Mouse (Mus musculus) ES-CJ7 (cell line): ENCODE measurements around the gene 4930467E23Rik.
A peak's percentile ranks its signal among the peaks of the same experiment; 100 is the strongest.
"Not testable (repeated sequence)": the region's sequence is repeated elsewhere in the genome, so short reads cannot be mapped to it uniquely, and the experiment has no call there.

Experiments used
- DNase-seq: peaks from one replicate; pipeline ENCODE4 v3.0.0; 2011; ENCODE audit warnings: low read depth, low spot score

Gene 4930467E23Rik

GRCm38 (mm10) chr8:19729276-19729675 is at the start of gene 4930467E23Rik:
TSS of gene 4930467E23Rik (plus strand) at chr8:19729576.
- DNase-seq, result not testable (repeated sequence)

DNA sequence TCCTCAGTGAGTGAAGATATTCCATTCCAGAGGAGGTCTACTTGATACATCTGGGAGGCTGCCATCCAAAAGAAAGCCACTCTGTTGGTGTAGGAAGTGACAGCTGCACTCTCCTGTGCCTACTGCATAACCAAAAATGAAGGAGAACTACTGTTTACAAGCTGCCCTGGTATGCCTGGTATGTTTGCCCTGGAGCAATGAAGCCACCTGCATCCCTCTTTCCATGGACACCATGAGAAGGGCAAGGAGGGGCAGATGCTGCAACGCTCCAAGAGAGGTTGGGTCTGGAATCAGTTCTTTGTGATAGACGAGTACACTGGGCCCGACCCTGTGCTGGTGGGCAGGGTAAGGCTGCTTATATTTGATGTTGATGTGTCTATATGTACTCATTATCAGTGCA is 47.1 kb upstream of the 4930467E23Rik start:
- not testable (repeated sequence) for DNase-seq

DNA sequence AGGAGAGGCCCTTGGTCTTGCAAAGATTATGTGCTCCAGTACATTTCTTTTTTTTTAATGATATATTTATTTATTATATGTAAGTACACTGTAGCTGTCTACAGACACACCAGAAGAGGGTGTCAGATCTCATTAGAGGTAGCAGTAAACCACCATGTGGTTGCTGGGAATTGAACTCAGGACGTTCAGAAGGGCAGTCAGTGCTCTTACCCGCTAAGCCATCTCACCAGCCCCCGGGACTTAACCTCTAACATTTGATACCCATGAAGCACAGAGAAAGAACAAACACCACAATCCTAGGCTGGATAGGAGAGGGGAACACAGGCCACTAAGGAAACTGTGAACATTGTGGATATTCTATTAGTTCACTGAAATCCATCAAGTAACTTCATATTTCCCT is 43.9 kb upstream of the 4930467E23Rik start:
- not testable (repeated sequence) for DNase-seq

- DNase-seq, result not testable (repeated sequence)
Observed at GRCm38 (mm10) chr8:19688802-19689525, 40.4 kb upstream of the 4930467E23Rik start.

DNA sequence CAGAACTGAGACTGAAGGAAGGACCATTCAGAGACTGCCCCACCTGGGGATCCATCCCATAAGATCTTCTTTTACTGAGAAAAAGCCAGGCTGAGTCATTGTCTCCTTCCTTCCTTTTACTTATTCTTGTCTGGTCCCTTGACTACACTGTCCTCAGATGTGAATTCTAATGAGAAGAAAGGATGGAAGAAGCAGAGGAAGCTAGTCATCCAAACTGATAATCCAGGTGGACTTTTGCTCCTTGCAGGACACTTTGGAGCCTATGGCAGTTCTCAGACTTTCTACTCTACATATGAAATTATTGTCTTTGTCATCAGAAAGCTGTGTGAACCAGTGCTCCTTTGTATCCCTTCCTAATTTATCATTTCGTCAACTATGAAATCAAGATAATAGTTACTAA is 39.6 kb upstream of the 4930467E23Rik start:
- DNase-seq, result not testable (repeated sequence)

DNA sequence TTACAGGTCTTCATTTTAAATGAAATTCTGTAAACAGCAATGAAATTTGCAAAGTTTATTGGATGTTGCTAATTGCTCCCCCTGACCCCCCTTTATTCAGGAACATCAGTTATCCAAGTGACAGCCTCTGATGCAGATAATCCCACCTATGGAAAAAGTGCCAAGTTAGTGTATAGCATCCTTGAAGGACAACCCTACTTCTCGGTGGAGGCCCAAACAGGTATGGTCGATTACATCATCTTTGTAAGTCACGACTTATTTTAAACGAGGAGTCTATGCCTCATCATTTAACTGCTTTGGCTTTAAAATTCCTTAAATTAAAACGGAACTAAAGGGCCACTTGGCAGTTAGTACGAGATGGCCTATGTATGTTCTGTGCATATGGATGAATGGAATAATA is 38.0 kb upstream of the 4930467E23Rik start:
- not testable (repeated sequence) for DNase-seq

- peak; percentile 58 for DNase-seq
Observed at GRCm38 (mm10) chr8:19697497-19698077, 31.8 kb upstream of the 4930467E23Rik start.

DNA sequence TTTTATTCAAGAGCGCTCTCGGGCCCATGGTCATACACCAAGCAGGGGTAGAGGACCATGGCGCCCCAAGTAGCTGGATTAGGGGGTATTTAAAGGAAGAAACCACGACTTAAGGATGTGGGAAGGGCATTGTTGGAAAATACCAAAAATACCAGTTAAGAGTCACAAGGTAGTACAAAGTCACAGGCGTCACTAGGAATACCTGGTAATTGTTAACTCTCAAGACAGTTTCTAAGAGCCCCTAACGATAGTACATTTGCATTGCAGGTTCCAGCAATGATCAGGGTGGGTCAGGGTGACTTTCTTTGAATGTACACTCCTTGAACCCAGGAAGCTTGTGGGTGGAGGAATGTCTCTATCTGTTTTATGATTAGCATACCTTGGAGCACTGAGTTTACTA is 31.3 kb upstream of the 4930467E23Rik start:
- DNase-seq, result peak; percentile 83

DNA sequence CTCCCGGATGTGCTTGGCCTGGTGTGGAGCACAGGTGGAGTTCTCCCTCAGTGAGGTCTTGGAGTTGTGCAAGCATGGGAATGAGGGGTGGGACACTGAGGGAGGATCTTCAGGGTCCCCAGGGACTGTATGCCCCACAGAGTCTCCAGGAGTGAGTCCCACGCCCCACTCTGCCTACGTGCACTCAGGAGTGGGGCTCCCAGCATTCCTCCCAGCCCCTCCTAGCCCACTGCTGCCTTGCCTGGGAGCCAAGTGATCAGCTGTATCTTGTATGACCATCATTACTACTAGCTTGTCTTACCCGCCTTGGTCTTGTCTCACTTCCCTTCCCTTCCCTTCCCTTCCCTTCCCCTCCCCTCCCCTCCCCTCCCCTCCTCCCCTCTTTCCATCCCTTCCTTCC is 30.7 kb upstream of the 4930467E23Rik start:
- DNase-seq, result peak; percentile 76

- DNase-seq, result peak; percentile 54
Observed at GRCm38 (mm10) chr8:19701326-19701725, 28.1 kb upstream of the 4930467E23Rik start.

DNA sequence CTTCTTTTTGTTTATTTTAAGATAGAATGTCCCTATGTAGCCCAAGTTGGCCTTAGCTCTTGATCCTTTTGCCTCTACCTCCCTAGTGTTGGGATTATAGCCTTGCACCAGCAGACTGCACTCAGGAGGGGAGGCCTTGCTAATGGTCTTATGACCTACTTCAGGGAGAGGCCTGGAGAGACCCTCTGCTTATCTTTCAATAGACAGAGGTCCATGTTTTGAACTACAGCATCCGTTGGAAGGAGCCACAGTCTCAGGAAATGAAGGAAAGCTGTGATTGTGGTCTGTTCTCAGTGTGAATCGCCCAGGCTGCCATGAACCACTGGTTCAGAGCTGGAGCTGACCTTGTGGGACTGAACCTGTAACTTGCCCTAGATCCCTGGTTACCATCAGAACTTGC is 27.1 kb upstream of the 4930467E23Rik start:
- DNase-seq, result peak; percentile 30

GRCm38 (mm10) chr8:19702972-19703709 is 26.2 kb upstream of the 4930467E23Rik start:
- peak; percentile 99 for DNase-seq

- not testable (repeated sequence) for DNase-seq
Observed at GRCm38 (mm10) chr8:19703906-19704305, 25.5 kb upstream of the 4930467E23Rik start.

- not testable (repeated sequence) for DNase-seq
Observed at GRCm38 (mm10) chr8:19704441-19705215, 24.7 kb upstream of the 4930467E23Rik start.

- peak; percentile 77 for DNase-seq
Observed at GRCm38 (mm10) chr8:19705216-19705600, 24.2 kb upstream of the 4930467E23Rik start.

GRCm38 (mm10) chr8:19706101-19706725 is 23.2 kb upstream of the 4930467E23Rik start:
- not testable (repeated sequence) for DNase-seq

- peak; percentile 79 for DNase-seq
Observed at GRCm38 (mm10) chr8:19706918-19707760, 22.2 kb upstream of the 4930467E23Rik start.

DNA sequence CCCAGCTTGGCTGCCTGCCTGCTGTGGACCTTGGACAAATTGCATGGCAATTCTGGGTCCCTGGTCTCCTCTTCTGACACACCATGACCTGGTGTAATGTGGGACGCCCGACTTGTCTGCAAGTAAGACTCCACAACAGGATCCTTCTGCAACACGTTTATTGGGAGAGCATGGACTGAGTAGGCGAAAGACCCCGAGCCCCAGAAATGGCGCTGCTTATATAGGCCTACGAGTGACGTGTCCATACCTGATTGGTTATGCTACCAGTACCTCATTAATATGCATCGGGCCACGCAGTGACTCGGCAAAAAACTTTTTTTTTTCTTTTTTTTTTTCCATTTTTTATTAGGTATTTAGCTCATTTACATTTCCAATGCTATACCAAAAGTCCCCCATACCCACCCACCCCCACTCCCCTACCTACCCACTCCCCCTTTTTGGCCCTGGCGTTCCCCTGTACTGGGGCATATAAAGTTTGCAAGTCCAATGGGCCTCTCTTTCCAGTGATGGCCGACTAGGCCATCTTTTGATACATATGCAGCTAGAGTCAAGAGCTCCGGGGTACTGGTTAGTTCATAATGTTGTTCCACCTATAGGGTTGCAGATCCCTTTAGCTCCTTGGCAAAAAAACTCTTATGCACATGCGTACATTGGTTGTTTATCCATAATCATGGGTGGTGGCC is 21.5 kb upstream of the 4930467E23Rik start:
- DNase-seq, result not testable (repeated sequence)

GRCm38 (mm10) chr8:19708976-19709375 is 20.4 kb upstream of the 4930467E23Rik start:
- DNase-seq, result not testable (repeated sequence)

GRCm38 (mm10) chr8:19709488-19709887 is 19.9 kb upstream of the 4930467E23Rik start:
- DNase-seq, result peak; percentile 28
